Mouse (Mus musculus) heart, postnatal 0 days (tissue): ENCODE measurements around the gene Sfi1.
"Not testable (repeated sequence)": the region's sequence is repeated elsewhere in the genome, so short reads cannot be mapped to it uniquely, and the experiment has no call there.

Experiments used
- CTCF ChIP-seq: IDR thresholded peaks from 2 replicates; pipeline ENCODE4 v1.5.1; 2016; ENCODE audit warnings: antibody characterized with exemption, control low read depth, low read depth
- EP300 ChIP-seq: IDR thresholded peaks from 2 replicates; pipeline ENCODE4 v1.6.1; 2016; ENCODE audit warnings: antibody characterized with exemption, low read depth

DNA sequence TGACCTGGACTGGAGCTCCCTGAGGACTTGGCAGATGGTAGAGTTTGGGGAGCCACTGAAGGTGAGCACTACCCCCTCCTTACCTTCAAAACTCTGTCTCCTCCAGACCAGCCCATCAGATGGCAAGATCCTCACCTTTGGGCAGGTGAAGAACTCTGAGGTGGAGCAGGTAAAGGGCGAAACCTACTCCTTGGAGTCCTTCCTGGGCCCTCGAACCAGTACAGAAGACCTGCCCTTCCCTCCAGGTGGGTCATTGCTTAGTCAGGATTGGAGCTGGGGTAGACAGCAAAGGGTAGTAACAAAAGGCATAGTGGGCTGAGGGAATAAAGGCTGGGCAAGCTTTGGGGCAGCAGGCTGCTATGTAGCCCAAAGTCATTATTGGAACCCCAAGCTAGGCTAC is 64.0 kb downstream of the Sfi1 start:
- not testable (repeated sequence) for TF ChIP-seq CTCF, EP300
